Mouse (Mus musculus): ENCODE measurements at regions not wholly inside any gene's neighbourhood (a gene's known extent, or its start where the extent isn't known, plus 50 kb on each side); places are given as distances from the start of the nearest gene placed in this dataset.

- no peaks in the 10 kb centered on the region for H3K27me3 ChIP-seq (ENCODE audit: control insufficient read depth, insufficient read depth, low read length)
- no peak overlapping the region for H3K4me2 ChIP-seq
- no peaks in the 10 kb centered on the region for H3K4me1 ChIP-seq (ENCODE audit: control insufficient read depth, insufficient read depth, low read length)
- DNase-seq (ENCODE audit: low spot score, missing footprints), result no peak
- H3K9ac ChIP-seq (ENCODE audit: low read length), result no peak overlapping the region
- H3K4me3 ChIP-seq (ENCODE audit: low read depth, low read length), result no peak overlapping the region
- 86% methylated on average over 1 of the region's 1 CpGs for WGBS
- H3K9me3 ChIP-seq (ENCODE audit: control insufficient read depth, low read length), result no peaks in the 10 kb centered on the region
- no peak for ATAC-seq (ENCODE audit: low FRiP score)
- no peak overlapping the region for H3K27ac ChIP-seq (ENCODE audit: low read depth, low read length)
- H3K36me3 ChIP-seq (ENCODE audit: control insufficient read depth, insufficient read depth, low read length), result no peaks in the 10 kb centered on the region
These were observed 237.5 kb downstream of the Osr1 start for GRCm38 (mm10) chr12:9807406-9807805.

- DNase-seq (ENCODE audit: low spot score, missing footprints), result no peak
- Histone ChIP-seq H3K36me3 (ENCODE audit: control insufficient read depth, insufficient read depth, low read length) (no peaks in the 10 kb centered on the region), H3K9ac (ENCODE audit: low read length) (no peak overlapping the region), H3K4me3 (ENCODE audit: low read depth, low read length) (no peak overlapping the region), H3K4me2 (no peak overlapping the region), H3K27ac (ENCODE audit: low read depth, low read length) (no peak overlapping the region), H3K4me1 (ENCODE audit: control insufficient read depth, insufficient read depth, low read length) (no peaks in the 10 kb centered on the region), H3K27me3 (ENCODE audit: control insufficient read depth, insufficient read depth, low read length) (no peaks in the 10 kb centered on the region), H3K9me3 (ENCODE audit: control insufficient read depth, low read length) (no peaks in the 10 kb centered on the region)
- 63% methylated on average over 3 of the region's 3 CpGs for WGBS
- ATAC-seq (ENCODE audit: low FRiP score), result no peak
These were observed 263.4 kb downstream of the Osr1 start for GRCm38 (mm10) chr12:9833273-9833672.

- Histone ChIP-seq H3K27ac (ENCODE audit: low read depth, low read length) (no peak overlapping the region), H3K9me3 (ENCODE audit: control insufficient read depth, low read length) (no peaks in the 10 kb centered on the region), H3K4me1 (ENCODE audit: control insufficient read depth, insufficient read depth, low read length) (no peaks in the 10 kb centered on the region), H3K9ac (ENCODE audit: low read length) (no peak overlapping the region), H3K36me3 (ENCODE audit: control insufficient read depth, insufficient read depth, low read length) (no peaks in the 10 kb centered on the region), H3K27me3 (ENCODE audit: control insufficient read depth, insufficient read depth, low read length) (no peaks in the 10 kb centered on the region), H3K4me3 (ENCODE audit: low read depth, low read length) (no peak overlapping the region), H3K4me2 (no peak overlapping the region)
- 72% methylated on average over 5 of the region's 5 CpGs for WGBS
- DNase-seq (ENCODE audit: low spot score, missing footprints), result no peak
- no peak for ATAC-seq (ENCODE audit: low FRiP score)
These were observed 269.4 kb downstream of the Osr1 start for GRCm38 (mm10) chr12:9839198-9839845.

DNA sequence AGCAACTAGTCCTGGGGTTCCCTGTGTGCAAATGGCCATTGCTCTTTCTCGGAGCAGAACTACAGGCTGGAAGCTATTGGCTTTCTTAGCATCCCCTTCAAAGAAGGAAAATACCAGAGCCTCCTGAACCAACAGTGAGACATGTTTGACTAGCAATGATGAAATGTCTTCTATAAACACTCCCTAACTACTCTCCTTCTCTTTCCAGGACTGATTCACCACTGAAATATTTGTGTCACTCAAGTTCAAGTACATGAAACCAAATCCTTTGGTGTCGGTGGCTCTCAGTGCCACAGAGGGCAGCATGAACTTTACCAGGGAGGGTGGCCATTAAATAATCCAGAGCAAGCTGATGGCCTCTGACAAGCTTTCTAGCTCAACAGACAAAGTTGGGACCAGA is 270.0 kb downstream of the Osr1 start:
- ATAC-seq (ENCODE audit: low FRiP score) (no peak), DNase-seq (ENCODE audit: low spot score, missing footprints) (no peak)
- Histone ChIP-seq H3K9me3 (ENCODE audit: control insufficient read depth, low read length) (no peaks in the 10 kb centered on the region), H3K9ac (ENCODE audit: low read length) (no peak overlapping the region), H3K4me2 (no peak overlapping the region), H3K4me1 (ENCODE audit: control insufficient read depth, insufficient read depth, low read length) (no peaks in the 10 kb centered on the region), H3K27ac (ENCODE audit: low read depth, low read length) (no peak overlapping the region), H3K36me3 (ENCODE audit: control insufficient read depth, insufficient read depth, low read length) (no peaks in the 10 kb centered on the region), H3K27me3 (ENCODE audit: control insufficient read depth, insufficient read depth, low read length) (no peaks in the 10 kb centered on the region), H3K4me3 (ENCODE audit: low read depth, low read length) (no peak overlapping the region)
- WGBS, result 78% methylated on average over 2 of the region's 2 CpGs

DNA sequence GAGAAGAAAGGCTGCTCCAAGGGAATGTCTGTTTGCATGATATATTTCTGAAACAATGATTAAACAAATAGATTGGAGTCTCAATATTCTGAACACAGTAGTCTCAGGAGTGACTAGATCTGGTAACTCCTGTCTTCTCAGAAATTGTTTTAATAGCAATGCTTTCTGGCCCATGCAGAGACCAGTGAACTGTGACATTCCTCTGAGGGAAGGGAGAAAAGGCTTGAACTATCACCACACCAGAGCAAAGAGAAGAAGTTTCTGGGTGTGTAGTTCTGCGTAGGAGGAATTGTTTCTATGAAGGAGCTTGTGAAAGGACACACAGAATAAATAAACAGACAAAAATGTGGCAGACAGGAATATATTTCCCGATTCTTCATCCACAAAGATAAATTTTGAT is 277.1 kb downstream of the Osr1 start:
- 75% methylated on average over 2 of the region's 2 CpGs for WGBS
- H3K4me1 ChIP-seq (ENCODE audit: control insufficient read depth, insufficient read depth, low read length), result no peaks in the 10 kb centered on the region
- H3K9ac ChIP-seq (ENCODE audit: low read length), result no peak overlapping the region
- no peak for DNase-seq (ENCODE audit: low spot score, missing footprints)
- no peaks in the 10 kb centered on the region for H3K9me3 ChIP-seq (ENCODE audit: control insufficient read depth, low read length)
- H3K4me2 ChIP-seq, result no peak overlapping the region
- no peaks in the 10 kb centered on the region for H3K27me3 ChIP-seq (ENCODE audit: control insufficient read depth, insufficient read depth, low read length)
- no peak overlapping the region for H3K4me3 ChIP-seq (ENCODE audit: low read depth, low read length)
- no peaks in the 10 kb centered on the region for H3K36me3 ChIP-seq (ENCODE audit: control insufficient read depth, insufficient read depth, low read length)
- no peak for ATAC-seq (ENCODE audit: low FRiP score)
- no peak overlapping the region for H3K27ac ChIP-seq (ENCODE audit: low read depth, low read length)

DNA sequence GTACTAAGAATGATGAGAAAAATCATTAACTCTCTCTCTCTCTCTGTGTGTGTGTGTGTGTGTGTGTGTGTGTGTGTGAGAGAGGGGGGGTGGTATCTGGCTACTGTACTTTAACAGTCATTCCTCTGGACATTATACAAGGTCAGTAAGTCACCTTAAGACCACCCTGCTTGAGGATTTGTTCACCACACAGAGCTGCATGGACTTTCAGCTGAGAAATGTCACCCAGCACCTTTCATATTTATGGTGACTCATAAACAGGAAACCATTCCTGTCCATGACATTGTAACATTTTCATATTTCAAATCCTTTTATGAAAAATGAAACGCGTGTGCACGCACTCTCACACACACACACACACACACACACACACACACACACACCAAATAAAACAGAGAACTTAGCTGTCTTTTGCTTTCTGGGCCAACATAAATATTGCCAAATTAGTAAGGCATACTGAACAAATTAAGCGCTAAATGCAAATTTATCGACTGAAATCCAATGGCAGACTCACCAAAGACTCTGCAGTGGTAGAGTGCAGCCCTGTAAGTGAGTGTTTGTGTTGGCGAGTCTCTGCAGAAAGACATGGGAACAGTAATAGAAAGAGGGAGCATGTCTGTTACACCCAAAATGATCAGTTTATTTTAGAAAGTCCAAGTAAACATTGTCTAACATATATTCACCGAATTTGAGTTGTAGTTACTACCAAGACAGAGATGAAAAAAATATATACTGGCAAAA is 277.7 kb downstream of the Osr1 start:
- Histone ChIP-seq H3K27me3 (ENCODE audit: control insufficient read depth, insufficient read depth, low read length) (no peaks in the 10 kb centered on the region), H3K9ac (ENCODE audit: low read length) (no peak overlapping the region), H3K4me1 (ENCODE audit: control insufficient read depth, insufficient read depth, low read length) (no peaks in the 10 kb centered on the region), H3K4me2 (no peak overlapping the region), H3K36me3 (ENCODE audit: control insufficient read depth, insufficient read depth, low read length) (no peaks in the 10 kb centered on the region), H3K4me3 (ENCODE audit: low read depth, low read length) (no peak overlapping the region), H3K27ac (ENCODE audit: low read depth, low read length) (no peak overlapping the region), H3K9me3 (ENCODE audit: control insufficient read depth, low read length) (no peaks in the 10 kb centered on the region)
- no peak for ATAC-seq (ENCODE audit: low FRiP score)
- WGBS, result 89% methylated on average over 7 of the region's 7 CpGs
- no peak for DNase-seq (ENCODE audit: low spot score, missing footprints)

DNA sequence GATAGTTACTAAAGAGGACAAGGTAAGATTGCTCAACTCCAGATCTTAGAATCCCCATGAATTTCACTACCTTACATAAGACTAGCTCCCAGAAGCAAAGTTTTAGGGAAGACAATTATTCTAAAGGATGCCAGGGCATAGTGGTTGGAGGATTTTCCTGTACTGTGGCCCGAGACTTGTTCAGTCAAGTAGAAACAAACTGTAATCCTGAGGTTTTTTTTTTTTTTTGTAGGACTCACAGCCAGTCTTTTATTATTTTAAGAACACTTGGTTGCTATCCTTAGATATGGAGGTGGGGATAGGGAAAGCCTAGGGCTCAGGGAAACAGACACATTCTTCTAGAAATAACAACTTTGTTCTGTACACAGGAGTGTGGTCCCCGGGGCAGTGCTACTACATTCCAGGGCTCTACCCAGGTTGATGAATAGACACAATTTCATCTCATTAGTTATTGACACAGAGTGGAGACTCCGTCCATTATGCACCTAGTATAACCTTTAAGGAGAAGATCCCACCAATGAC is 285.6 kb downstream of the Osr1 start:
- ATAC-seq (ENCODE audit: low FRiP score) (no peak), DNase-seq (ENCODE audit: low spot score, missing footprints) (no peak)
- WGBS, result 88% methylated on average over 3 of the region's 3 CpGs
- Histone ChIP-seq H3K9ac (ENCODE audit: low read length) (no peak overlapping the region), H3K4me1 (ENCODE audit: control insufficient read depth, insufficient read depth, low read length) (no peaks in the 10 kb centered on the region), H3K4me2 (no peak overlapping the region), H3K27me3 (ENCODE audit: control insufficient read depth, insufficient read depth, low read length) (no peaks in the 10 kb centered on the region), H3K36me3 (ENCODE audit: control insufficient read depth, insufficient read depth, low read length) (no peaks in the 10 kb centered on the region), H3K4me3 (ENCODE audit: low read depth, low read length) (no peak overlapping the region), H3K27ac (ENCODE audit: low read depth, low read length) (no peak overlapping the region), H3K9me3 (ENCODE audit: control insufficient read depth, low read length) (no peaks in the 10 kb centered on the region)

- Histone ChIP-seq H3K4me1 (ENCODE audit: control insufficient read depth, insufficient read depth, low read length) (no peaks in the 10 kb centered on the region), H3K4me2 (no peak overlapping the region), H3K9me3 (ENCODE audit: control insufficient read depth, low read length) (no peaks in the 10 kb centered on the region), H3K27ac (ENCODE audit: low read depth, low read length) (no peak overlapping the region), H3K27me3 (ENCODE audit: control insufficient read depth, insufficient read depth, low read length) (no peaks in the 10 kb centered on the region), H3K9ac (ENCODE audit: low read length) (no peak overlapping the region), H3K4me3 (ENCODE audit: low read depth, low read length) (no peak overlapping the region), H3K36me3 (ENCODE audit: control insufficient read depth, insufficient read depth, low read length) (no peaks in the 10 kb centered on the region)
- 95% methylated on average over 8 of the region's 8 CpGs for WGBS
- DNase-seq (ENCODE audit: low spot score, missing footprints) (no peak), ATAC-seq (ENCODE audit: low FRiP score) (no peak)
These were observed 286.3 kb downstream of the Osr1 start for GRCm38 (mm10) chr12:9856128-9856621.

DNA sequence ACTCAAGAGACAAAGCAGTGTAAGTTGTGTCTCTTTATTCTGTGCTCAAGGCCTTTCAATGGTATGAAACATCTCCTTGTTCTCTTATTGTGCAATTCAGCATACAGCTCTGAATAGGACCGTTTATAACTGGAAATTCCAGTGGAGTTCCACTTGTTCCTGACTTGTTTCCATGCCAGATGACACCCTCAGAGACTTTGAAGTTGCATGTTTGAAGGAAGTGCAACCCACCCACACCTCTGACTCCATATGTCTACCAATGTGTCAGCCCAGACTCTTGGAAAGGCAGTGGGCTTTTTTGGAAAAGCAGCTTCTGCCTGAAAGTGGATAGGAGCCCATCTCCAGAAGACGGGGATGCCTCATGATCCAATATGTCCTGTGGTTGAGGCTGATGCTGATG is 288.1 kb downstream of the Osr1 start:
- Histone ChIP-seq H3K4me3 (ENCODE audit: low read depth, low read length) (no peak overlapping the region), H3K27me3 (ENCODE audit: control insufficient read depth, insufficient read depth, low read length) (no peaks in the 10 kb centered on the region), H3K4me1 (ENCODE audit: control insufficient read depth, insufficient read depth, low read length) (no peaks in the 10 kb centered on the region), H3K9me3 (ENCODE audit: control insufficient read depth, low read length) (no peaks in the 10 kb centered on the region), H3K27ac (ENCODE audit: low read depth, low read length) (no peak overlapping the region), H3K4me2 (no peak overlapping the region), H3K9ac (ENCODE audit: low read length) (no peak overlapping the region), H3K36me3 (ENCODE audit: control insufficient read depth, insufficient read depth, low read length) (no peaks in the 10 kb centered on the region)
- WGBS, result 89% methylated on average over 2 of the region's 2 CpGs
- DNase-seq (ENCODE audit: low spot score, missing footprints) (no peak), ATAC-seq (ENCODE audit: low FRiP score) (no peak)

All from midbrain, embryonic 11.5 days (tissue).